Mouse (Mus musculus) neural tube, embryonic 12.5 days (tissue): ENCODE data around the gene Slit1. TPM values are rescaled to one million over a fixed set of nuclear protein-coding genes. Genes with fewer than 3 reads are reported as not detected.

Experiments
- ATAC-seq: fragments of 200-750 bp; cut with Nextera tagmentation; 2 replicates; pipeline ENCODE4 v1.8.0; 2017; ENCODE audit warnings: low read depth, mild to moderate bottlenecking, moderate TSS enrichment, moderate library complexity; ENCODE audit not compliant: low FRiP score
- H3K27ac ChIP-seq: fragments of 300-500 bp; sonication (generic); 2 replicates; pipeline ENCODE4 v1.5.1; 2016
- H3K27me3 ChIP-seq: fragments of 300-500 bp; sonication (generic); replicated peaks from 2 replicates; pipeline ENCODE4 v1.6.1; 2016; ENCODE audit warnings: mild to moderate bottlenecking
- H3K36me3 ChIP-seq: fragments of 300-500 bp; sonication (generic); 2 replicates; pipeline ENCODE4 v1.6.1; 2016; ENCODE audit warnings: mild to moderate bottlenecking
- H3K4me1 ChIP-seq: fragments of 300-500 bp; sonication (generic); 2 replicates; pipeline ENCODE4 v1.6.1; 2016
- H3K4me2 ChIP-seq: fragments of 300-500 bp; sonication (generic); replicated peaks from 2 replicates; pipeline ENCODE4 v1.6.1; 2016; ENCODE audit warnings: mild to moderate bottlenecking
- H3K4me3 ChIP-seq: fragments of 300-500 bp; sonication (generic); 2 replicates; pipeline ENCODE4 v1.5.1; 2016
- H3K9ac ChIP-seq: fragments of 300-500 bp; sonication (generic); 2 replicates; pipeline ENCODE4 v1.6.1; 2016; ENCODE audit warnings: mild to moderate bottlenecking
- H3K9me3 ChIP-seq: fragments of 300-500 bp; sonication (generic); 2 replicates; pipeline ENCODE4 v1.6.1; 2016; ENCODE audit warnings: mild to moderate bottlenecking
- WGBS: fragments of 180-500 bp; shearing (Covaris S2); methylation state at CpG from one replicate; pipeline ENCODE4 v1.1.7; 2016; 5-methylcytosine and 5-hydroxymethylcytosine counted together
- polyA plus RNA-seq: library from polyadenylated mRNA; unstranded; fragments of >200 nt; fragmentation: Nextera tagmentation; extraction: Ambion mirVana; gene quantifications from 2 replicates; pipeline ENCODE4 v1.2.1, GENCODE M21; 2016

Gene Slit1
- polyA plus RNA-seq, 1 experiment from 2014 or later = 26.2 TPM

DNA sequence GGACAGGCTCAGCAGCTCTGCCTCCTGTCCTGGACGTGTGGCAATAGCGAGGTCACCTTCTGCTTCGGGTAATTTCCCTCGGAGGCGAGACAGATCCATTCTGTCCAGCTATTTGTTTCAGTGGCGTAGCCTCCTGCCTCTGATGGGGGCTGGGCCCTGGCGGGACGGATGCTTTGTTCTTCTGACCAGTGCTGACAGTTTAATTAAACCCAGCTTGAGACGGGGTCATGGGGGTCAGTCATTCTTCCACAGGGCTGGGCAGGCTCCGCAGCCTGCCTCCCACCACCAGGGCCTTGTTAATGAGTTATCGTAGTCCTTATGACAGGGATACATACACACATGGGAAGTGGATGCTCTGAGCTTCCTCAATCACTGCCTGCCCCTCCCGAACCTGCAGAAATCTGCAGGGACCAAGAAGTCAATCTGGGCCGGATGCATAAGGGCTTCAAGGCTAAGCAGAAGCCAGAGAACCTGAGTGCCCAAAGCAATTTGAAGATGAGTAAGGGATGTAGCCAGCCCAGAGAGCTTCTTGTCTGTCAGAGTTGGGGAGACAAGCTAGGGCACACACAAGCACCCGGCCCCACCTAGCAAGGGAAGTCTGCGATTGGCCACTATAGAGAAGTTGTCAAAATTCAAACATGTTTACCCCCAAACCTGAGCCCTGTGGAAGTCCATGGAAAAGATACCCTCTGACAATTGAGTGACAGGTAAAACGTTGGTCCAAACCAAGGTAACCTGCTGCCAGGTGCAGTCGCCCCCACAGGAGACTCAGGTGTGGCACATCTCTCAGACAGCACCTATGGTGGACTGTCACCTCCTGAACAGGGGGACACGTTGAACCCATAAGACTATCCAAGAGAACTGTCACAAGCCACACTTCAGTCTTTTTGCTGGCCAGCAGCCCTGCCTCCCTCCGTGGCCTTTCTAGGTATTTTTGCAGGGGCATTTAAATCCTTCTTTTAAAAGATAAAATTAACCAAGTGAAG is 26.9 kb downstream of the Slit1 start:
- H3K27ac ChIP-seq = 0 out of 2 replicates have a peak overlapping the region, but pooled peaks have one; percentile 57
- peak; percentile 57; the same call in 1 of the 2 replicates for ATAC-seq
- H3K36me3 ChIP-seq = no peaks in the 10 kb centered on the region
- H3K4me3 ChIP-seq = no peak overlapping the region
- peaks cover 46% of the 10 kb centered on the region for H3K4me1 ChIP-seq
- H3K9ac ChIP-seq = no peak overlapping the region
- 20% methylated on average over 19 of the region's 19 CpGs for WGBS
- H3K4me2 ChIP-seq = no peak overlapping the region
- no peaks in the 10 kb centered on the region for H3K9me3 ChIP-seq
- H3K27me3 ChIP-seq = 0 out of 2 replicates have a peak, but pooled peaks cover 8% of the 10 kb centered on the region

DNA sequence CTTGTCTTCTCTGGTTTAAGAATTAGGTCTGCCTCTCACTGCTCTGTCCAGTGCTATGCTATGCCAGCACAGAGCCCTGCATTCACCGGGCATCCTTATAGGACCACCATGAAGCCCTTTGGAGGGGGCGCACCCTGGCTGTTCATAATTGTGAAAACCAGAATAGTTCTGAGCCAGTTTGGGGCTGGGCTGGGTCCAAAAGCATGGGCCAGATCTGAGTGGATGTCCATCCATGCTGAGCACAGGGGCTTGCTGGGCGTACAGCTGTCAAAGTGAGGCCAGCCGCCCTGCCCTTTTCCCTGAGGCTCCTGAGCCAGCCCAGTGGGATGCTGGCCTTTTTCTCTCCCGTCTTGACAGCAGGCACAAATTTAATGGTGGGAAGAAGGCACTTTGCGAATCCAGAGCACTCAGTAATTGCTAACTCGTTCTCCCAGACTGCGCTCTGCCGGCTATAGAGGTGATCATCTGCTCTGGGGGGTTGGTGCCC is 29.0 kb downstream of the Slit1 start:
- H3K4me1 ChIP-seq = peaks cover 48% of the 10 kb centered on the region
- H3K27me3 ChIP-seq = 0 out of 2 replicates have a peak, but pooled peaks cover 8% of the 10 kb centered on the region
- 25% methylated on average over 9 of the region's 9 CpGs for WGBS

DNA sequence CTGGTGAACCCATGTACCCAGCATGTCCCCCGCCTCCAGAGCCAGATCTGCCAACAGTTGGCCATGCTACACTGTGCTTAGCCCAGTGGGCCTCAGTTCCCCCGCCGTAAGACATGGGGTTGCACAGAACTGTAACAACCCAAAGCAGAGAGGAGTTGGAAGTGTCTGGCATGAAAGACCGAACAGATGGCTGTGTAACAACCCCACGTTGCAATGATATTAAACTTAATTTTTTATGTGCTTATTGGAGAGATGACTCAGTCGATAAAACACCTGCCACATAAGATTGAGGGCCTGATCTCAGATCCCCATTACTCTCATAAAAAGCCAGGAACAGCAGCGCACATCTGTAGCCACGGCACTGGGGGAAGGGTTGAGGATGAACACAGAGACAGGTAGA is 30.6 kb downstream of the Slit1 start:
- Histone ChIP-seq H3K27me3 (0 out of 2 replicates have a peak, but pooled peaks cover 3% of the 10 kb centered on the region), H3K9me3 (no peaks in the 10 kb centered on the region), H3K36me3 (no peaks in the 10 kb centered on the region), H3K4me3 (no peak overlapping the region), H3K27ac (no peak overlapping the region), H3K9ac (no peak overlapping the region), H3K4me1 (peaks cover 46% of the 10 kb centered on the region), H3K4me2 (no peak overlapping the region)
- 82% methylated on average over 8 of the region's 8 CpGs for WGBS
- no peak for ATAC-seq

More for the DNA sequence above, 29.0 kb downstream of the Slit1 start:
- ATAC-seq = no peak
- H3K9ac ChIP-seq = no peak overlapping the region
- H3K4me3 ChIP-seq = no peak overlapping the region
- H3K9me3 ChIP-seq = no peaks in the 10 kb centered on the region
- no peak overlapping the region for H3K4me2 ChIP-seq
- H3K36me3 ChIP-seq = no peaks in the 10 kb centered on the region
- peak overlapping the region; percentile 27; the same call in 1 of the 2 replicates for H3K27ac ChIP-seq

DNA sequence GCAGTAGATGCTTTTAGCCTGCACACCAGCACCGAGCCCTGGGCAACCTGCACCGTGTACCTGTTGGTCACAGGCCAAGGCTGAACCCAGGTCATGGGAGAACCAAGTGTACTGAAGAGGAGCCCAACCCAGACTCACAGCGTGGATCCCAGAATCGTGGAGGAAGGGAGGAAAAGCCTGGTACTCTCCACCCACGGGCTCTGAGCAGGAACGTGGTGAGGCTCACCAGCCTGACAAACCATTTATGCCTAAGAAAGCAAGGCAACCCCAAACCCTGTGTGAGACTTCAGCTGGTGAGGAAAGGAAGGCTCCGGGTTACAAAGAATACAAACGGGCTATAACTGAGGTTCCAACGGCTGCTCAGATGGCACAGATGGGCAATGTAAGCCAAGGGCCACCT is 31.8 kb downstream of the Slit1 start:
- no peak overlapping the region for H3K4me3 ChIP-seq
- H3K27me3 ChIP-seq = 0 out of 2 replicates have a peak, but pooled peaks cover 3% of the 10 kb centered on the region
- H3K4me2 ChIP-seq = no peak overlapping the region
- ATAC-seq = no peak
- 89% methylated on average over 9 of the region's 9 CpGs for WGBS
- H3K36me3 ChIP-seq = no peaks in the 10 kb centered on the region
- H3K27ac ChIP-seq = no peak overlapping the region
- no peaks in the 10 kb centered on the region for H3K9me3 ChIP-seq
- H3K9ac ChIP-seq = no peak overlapping the region
- peaks cover 47% of the 10 kb centered on the region for H3K4me1 ChIP-seq

DNA sequence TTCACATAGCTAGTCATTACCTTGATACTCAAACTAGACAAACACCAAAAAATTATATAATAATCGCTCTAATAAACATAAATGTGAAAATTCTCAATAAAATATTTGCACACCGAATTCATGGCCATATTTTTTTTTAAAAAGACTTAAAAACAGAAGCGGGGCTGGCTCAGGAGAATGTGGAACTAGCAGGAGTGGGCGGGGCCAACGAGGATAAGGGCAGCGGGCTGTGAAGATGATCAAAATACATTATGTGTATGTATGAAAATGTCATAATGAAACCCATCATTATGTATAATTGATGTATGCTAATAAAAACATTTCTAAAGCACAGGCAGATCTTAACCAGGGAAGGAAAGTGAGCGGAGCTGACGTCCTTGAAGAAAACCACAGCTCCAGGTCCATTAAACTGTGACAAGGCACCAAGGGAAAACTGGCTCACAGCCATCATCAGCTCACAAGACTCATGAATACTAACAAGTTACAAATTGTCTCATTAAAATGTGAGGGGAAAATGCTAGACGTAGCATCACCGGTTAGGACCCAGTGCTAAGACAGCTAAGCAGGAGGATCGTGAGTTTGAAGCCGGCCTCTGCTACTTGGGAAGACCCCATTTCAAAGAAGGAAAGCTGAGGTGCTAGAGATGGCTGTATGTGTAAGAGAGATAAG is 33.8 kb downstream of the Slit1 start:
- no peak overlapping the region for H3K27ac ChIP-seq
- no peak overlapping the region for H3K4me2 ChIP-seq
- 73% methylated on average over 12 of the region's 12 CpGs for WGBS
- no peak overlapping the region for H3K9ac ChIP-seq
- H3K4me1 ChIP-seq = peaks cover 49% of the 10 kb centered on the region
- H3K9me3 ChIP-seq = no peaks in the 10 kb centered on the region
- no peak for ATAC-seq
- no peak overlapping the region for H3K4me3 ChIP-seq
- H3K36me3 ChIP-seq = no peaks in the 10 kb centered on the region
- H3K27me3 ChIP-seq = 0 out of 2 replicates have a peak, but pooled peaks cover 3% of the 10 kb centered on the region

DNA sequence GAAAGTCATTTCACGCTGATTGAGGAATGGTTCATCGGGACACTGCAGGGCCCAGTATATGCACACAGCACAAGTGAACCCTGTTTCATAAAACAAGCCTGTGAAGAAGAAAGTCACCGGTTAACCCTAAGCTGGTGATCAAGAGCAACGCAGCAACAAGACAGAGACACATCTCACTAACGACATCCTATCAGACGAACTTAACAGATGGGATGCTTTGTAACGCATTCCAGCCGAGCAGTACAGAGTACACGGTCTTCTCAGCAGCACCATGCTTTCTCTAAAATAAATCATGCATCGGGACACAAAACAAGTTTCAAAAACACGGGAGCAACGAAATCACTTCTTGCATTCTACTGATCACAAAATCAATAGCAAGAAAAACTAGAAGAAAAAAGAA is 35.6 kb downstream of the Slit1 start:
- Histone ChIP-seq H3K4me3 (no peak overlapping the region), H3K4me1 (peaks cover 44% of the 10 kb centered on the region), H3K36me3 (no peaks in the 10 kb centered on the region), H3K27me3 (no peaks in the 10 kb centered on the region), H3K27ac (0 out of 2 replicates have a peak overlapping the region, but pooled peaks have one; percentile 20), H3K4me2 (0 out of 2 replicates have a peak overlapping the region, but pooled peaks have one; percentile 36), H3K9me3 (no peaks in the 10 kb centered on the region), H3K9ac (no peak overlapping the region)
- ATAC-seq = no peak
- WGBS = 21% methylated on average over 12 of the region's 12 CpGs

DNA sequence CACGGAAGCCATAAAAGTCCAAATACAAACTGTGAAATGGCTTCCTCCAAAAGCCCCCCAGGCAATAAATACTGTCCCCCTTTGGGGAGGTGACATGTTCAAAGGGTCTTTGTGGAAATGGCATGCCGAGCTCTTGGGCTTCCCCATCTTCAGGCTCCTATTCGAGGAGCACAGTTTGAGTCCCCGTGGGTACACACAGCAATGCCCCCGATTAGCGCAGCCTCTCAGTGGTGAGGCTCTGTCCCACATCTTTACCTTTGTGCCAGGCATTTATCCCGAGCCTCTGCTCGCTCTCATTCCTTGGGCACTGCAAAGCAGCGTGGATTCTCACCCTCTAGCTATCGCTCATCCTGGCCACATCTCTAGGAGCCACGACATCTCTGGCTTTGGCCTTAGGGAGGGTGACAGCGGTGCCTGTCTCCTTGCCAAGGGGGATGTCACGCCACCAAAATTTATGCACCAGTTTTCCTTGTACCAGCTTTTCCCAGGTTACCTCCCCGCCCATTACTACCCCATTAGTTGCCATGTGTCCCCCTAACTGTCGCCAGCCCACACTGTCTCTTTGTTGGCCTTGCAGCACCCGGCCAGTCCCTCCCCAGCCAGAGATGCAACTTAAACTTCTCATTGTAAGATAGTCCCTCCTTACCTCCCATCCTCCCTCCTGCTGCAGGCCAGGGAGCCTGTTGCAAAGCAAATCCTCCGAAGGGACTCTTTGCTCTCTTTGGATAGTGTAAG is 37.2 kb downstream of the Slit1 start:
- 0 out of 2 replicates have a peak overlapping the region, but pooled peaks have one; percentile 26 for H3K9ac ChIP-seq

DNA sequence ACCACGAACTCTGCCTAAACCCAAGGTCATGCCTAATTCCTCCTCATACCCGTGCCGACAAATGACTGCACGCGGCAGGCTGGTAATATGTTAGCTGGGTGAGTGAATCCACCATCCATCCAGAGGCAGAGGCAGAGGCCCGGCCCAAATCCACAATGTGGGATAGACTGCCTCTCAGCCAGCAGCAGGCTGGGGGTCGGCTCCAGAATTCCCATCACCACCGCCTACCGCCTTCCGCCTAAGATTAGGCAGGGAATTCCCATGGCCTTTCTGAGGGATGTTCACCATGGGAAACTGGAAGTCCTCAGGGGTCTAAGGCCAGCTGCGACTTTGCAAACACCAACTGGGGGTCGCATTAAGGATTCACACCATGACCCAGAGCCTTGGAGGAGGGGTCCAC is 38.0 kb downstream of the Slit1 start:
- Histone ChIP-seq H3K9me3 (no peaks in the 10 kb centered on the region), H3K9ac (no peak overlapping the region), H3K4me1 (peaks cover 48% of the 10 kb centered on the region), H3K4me2 (peak overlapping the region; percentile 40), H3K27ac (peak overlapping the region; percentile 80), H3K36me3 (no peaks in the 10 kb centered on the region), H3K4me3 (no peak overlapping the region), H3K27me3 (peaks cover 5% of the 10 kb centered on the region)
- peak; percentile 38; the same call in 1 of the 2 replicates for ATAC-seq
- WGBS = 18% methylated on average over 12 of the region's 12 CpGs

More for the DNA sequence above, 37.2 kb downstream of the Slit1 start:
- no peaks in the 10 kb centered on the region for H3K9me3 ChIP-seq
- 34% methylated on average over 17 of the region's 17 CpGs for WGBS
- ATAC-seq = peak; percentile 57
- peak overlapping the region; percentile 36 for H3K4me2 ChIP-seq
- H3K36me3 ChIP-seq = no peaks in the 10 kb centered on the region
- no peak overlapping the region for H3K4me3 ChIP-seq
- H3K4me1 ChIP-seq = peaks cover 44% of the 10 kb centered on the region
- H3K27me3 ChIP-seq = peaks cover 5% of the 10 kb centered on the region
- H3K27ac ChIP-seq = peak overlapping the region; percentile 10

DNA sequence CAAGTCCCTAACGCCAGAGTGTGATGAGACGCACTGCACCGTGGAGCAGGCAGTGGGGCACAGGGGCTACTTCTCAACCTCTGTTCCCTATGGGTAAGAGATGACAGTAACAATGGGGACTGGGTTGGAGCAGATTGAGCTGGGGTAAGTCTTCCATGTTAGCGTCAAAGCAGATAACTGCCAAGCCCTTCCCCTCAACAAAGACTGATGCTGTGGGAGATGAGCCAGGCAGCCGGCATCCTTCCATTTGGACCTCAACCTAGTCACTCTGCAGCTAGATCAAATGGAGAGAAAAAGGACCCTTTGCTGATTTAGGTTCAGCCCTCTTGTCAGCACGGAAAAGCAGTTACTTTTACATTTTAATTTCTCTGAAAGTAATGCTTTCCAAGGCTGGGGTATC is 40.8 kb downstream of the Slit1 start:
- ATAC-seq = no peak
- no peak overlapping the region for H3K9ac ChIP-seq
- 72% methylated on average over 6 of the region's 6 CpGs for WGBS
- H3K4me3 ChIP-seq = no peak overlapping the region
- H3K27ac ChIP-seq = no peak overlapping the region
- H3K27me3 ChIP-seq = peaks cover 5% of the 10 kb centered on the region
- no peak overlapping the region for H3K4me2 ChIP-seq
- peaks cover 63% of the 10 kb centered on the region for H3K4me1 ChIP-seq
- no peaks in the 10 kb centered on the region for H3K36me3 ChIP-seq
- H3K9me3 ChIP-seq = no peaks in the 10 kb centered on the region

DNA sequence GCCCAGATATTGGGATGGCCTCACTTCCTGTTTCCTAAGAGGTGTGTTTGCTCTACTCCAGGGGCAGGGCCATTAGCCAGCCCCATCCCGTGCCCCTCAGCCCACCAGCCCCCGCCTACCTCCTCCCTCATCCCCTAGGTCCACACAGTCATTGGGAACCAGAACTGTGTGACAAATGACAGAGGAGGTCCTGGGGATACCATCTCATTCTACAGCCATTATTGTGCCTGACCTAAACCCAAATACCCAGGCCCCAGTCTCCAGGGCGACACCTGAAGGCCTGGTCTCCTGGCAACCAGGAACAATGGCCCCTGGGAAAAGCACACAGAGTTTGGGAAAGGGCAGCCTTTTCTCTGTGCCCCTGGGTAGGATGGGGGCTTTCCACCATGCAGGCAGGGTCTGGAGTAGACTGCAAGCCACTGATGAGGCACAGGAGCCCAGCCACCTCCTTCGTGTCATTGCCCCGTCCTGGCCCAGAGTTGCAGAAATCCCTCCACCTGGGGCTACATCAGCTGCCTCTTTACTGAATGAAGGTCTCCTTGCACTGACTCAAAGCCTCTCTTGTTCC is 44.5 kb downstream of the Slit1 start:
- Histone ChIP-seq H3K9ac (no peak overlapping the region), H3K27ac (peak overlapping the region; percentile 46; the same call in 1 of the 2 replicates), H3K4me2 (peak overlapping the region; percentile 24; the same call in 1 of the 2 replicates), H3K4me1 (peaks cover 65% of the 10 kb centered on the region), H3K36me3 (no peaks in the 10 kb centered on the region), H3K27me3 (peaks cover 16% of the 10 kb centered on the region), H3K9me3 (no peaks in the 10 kb centered on the region), H3K4me3 (no peak overlapping the region)
- WGBS = 23% methylated on average over 5 of the region's 5 CpGs
- peak; percentile 31; the same call in 1 of the 2 replicates for ATAC-seq
